Mouse (Mus musculus) C2C12 (cell line): ENCODE measurements at regions not wholly inside any gene's neighbourhood (a gene's known extent, or its start where the extent isn't known, plus 50 kb on each side); places are given as distances from the start of the nearest gene placed in this dataset.

Experiments
- CEBPB ChIP-seq: IDR thresholded peaks from one replicate; pipeline ENCODE4 v1.6.1; 2011; ENCODE audit warnings: low read depth, mild to moderate bottlenecking, control low read depth, moderate library complexity
- CTCF ChIP-seq: IDR thresholded peaks from one replicate; pipeline ENCODE4 v1.5.1; 2011; ENCODE audit not compliant: control insufficient read depth, insufficient read depth, insufficient read length
- FOSL1 ChIP-seq: IDR thresholded peaks from one replicate; pipeline ENCODE4 v1.8.0; 2011; ENCODE audit warnings: mild to moderate bottlenecking, low read length; ENCODE audit not compliant: poor library complexity, insufficient read depth, severe bottlenecking
- MAX ChIP-seq: IDR thresholded peaks from one replicate; pipeline ENCODE4 v1.6.1; 2011; ENCODE audit warnings: mild to moderate bottlenecking, control low read depth
- MYOD1 ChIP-seq: IDR thresholded peaks from one replicate; pipeline ENCODE4 v1.6.1; 2011; ENCODE audit warnings: low read depth; ENCODE audit not compliant: control insufficient read depth, insufficient read length
- USF1 ChIP-seq: IDR thresholded peaks from one replicate; pipeline ENCODE4 v1.6.1; 2011; ENCODE audit warnings: low read depth, mild to moderate bottlenecking, control low read depth, moderate library complexity

DNA sequence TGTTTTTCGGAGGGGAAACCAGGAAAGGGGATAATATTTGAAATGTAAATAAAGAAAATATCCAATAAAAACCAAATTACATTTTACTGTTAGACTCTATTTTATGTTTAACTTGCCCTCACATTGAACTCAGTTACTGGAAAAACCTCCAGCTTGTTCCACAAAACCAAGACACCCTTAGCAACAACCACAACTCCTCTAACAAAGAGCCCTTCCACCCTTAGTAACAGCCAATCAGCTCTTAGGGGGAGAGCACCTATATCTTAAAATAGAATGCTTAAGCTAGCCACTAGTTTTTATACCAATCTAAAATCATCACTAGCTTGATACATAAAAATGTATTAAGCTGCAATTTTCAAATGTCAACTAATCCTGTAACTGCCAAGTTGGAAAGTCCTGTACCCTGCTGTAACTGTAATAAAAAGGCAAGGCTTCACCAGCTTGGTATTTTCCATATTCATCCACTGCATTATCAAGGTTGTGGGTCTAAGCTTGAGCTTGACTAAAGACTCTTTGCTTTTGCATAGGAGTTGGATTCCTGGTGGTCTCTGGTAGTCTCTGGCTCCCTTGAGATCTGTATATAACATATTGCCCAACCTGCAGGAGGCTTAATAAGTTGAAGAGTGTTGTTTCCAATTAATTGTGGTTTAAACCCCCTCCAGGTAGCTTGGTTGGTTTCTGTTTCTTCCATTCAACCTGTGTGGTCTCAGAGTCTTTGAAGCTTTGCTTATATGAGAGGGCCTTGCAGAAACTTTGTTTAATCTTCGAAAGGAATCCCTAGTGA, 566.4 kb downstream of the Sema5a start:
- TF ChIP-seq CTCF = no peak
- TF ChIP-seq MAX = no peak
- TF ChIP-seq MYOD1 = no peak
- TF ChIP-seq FOSL1 = no peak
- no peak for TF ChIP-seq CEBPB
- no peak for TF ChIP-seq USF1
